Mouse (Mus musculus): ENCODE measurements around the gene Mertk.

- TF ChIP-seq POLR2A (IDR thresholded peaks at IDR 0.05; ENCODE audit: control insufficient read depth, low read depth, low read length) (no peak), CTCF (IDR thresholded peaks at IDR 0.05; ENCODE audit: control insufficient read depth, insufficient read depth, insufficient replicate concordance, low read depth, low read length) (no peak)
Observed at GRCm38 (mm10) chr2:128768545-128769247, 69.9 kb downstream of the Mertk start.
